ENCODE assay signal across 9 mouse cellular contexts in genomic region chr15:79878725-79879136, GRCm38 (mm10). TPM values are rescaled to one million over a fixed set of nuclear protein-coding genes. Genes with fewer than 3 reads are reported as not detected.
A peak's percentile ranks its signal among the peaks of the same experiment; 100 is the strongest.
DNase-seq lines count a peak whose midpoint lies in the region; ATAC-seq and TF ChIP-seq lines count a peak whose summit lies in the region.
"Had no signal": no experiment of that assay in that cellular context is flagged by ENCODE, and none has a peak within 500 bp of the region (broad histone marks: within the 10 kb centered on the region; RNA-seq: fewer than 3 reads in every experiment).

No protein-coding gene starts in this region.

- H3K27ac ChIP-seq in liver, embryonic 12.5 days = no peak overlapping the region
- H3K27ac ChIP-seq in embryonic facial prominence, embryonic 14.5 days (replicated peaks; ENCODE audit: low read depth, low read length) = peak overlapping the region; percentile 90
- H3K27ac ChIP-seq in intestine, postnatal 0 days (ENCODE audit: low read depth, low read length) = no peak overlapping the region
- H3K27ac ChIP-seq in olfactory bulb, adult 2 months (ENCODE audit: insufficient read depth, low read depth, low read length) = 0 out of 2 replicates have a peak overlapping the region, but pooled peaks have one; percentile 36

- no peak overlapping the region for H3K4me2 ChIP-seq in liver, embryonic 12.5 days
- peak overlapping the region; percentile 35; the same call in 1 of the 2 replicates for H3K4me2 ChIP-seq in embryonic facial prominence, embryonic 14.5 days (ENCODE audit: low read depth, low read length)
- H3K4me2 ChIP-seq in intestine, postnatal 0 days (replicated peaks; ENCODE audit: low read depth) = peak overlapping the region; percentile 28; the same call in 1 of the 2 replicates

- no peak overlapping the region for H3K9ac ChIP-seq in liver, embryonic 12.5 days
- H3K9ac ChIP-seq in embryonic facial prominence, embryonic 14.5 days (ENCODE audit: low read depth, low read length) = peak overlapping the region; percentile 37; the same call in 1 of the 2 replicates
- no peak overlapping the region for H3K9ac ChIP-seq in intestine, postnatal 0 days (ENCODE audit: low read depth, low read length)

- H3K36me3 ChIP-seq in liver, embryonic 12.5 days = no peaks in the 10 kb centered on the region
- H3K36me3 ChIP-seq in embryonic facial prominence, embryonic 14.5 days (ENCODE audit: control insufficient read depth, insufficient read depth, low read length) = no peaks in the 10 kb centered on the region
- no peaks in the 10 kb centered on the region for H3K36me3 ChIP-seq in intestine, postnatal 0 days (ENCODE audit: control insufficient read depth, insufficient read depth)

- no peak overlapping the region for H3K4me3 ChIP-seq in liver, embryonic 12.5 days
- H3K4me3 ChIP-seq in embryonic facial prominence, embryonic 14.5 days (ENCODE audit: low read depth, low read length) = no peak overlapping the region
- H3K4me3 ChIP-seq in intestine, postnatal 0 days (ENCODE audit: low read depth, low read length) = no peak overlapping the region
- H3K4me3 ChIP-seq in olfactory bulb, adult 2 months (ENCODE audit: insufficient read depth, low read depth, low read length) = no peak overlapping the region

- no peak for TF ChIP-seq POLR2A in olfactory bulb, adult 2 months (IDR thresholded peaks at IDR 0.05; ENCODE audit: insufficient read depth, low read depth, low read length)

- no peak for ATAC-seq in liver, embryonic 12.5 days
- peak; percentile 3; the same call in 1 of the 2 replicates for ATAC-seq in embryonic facial prominence, embryonic 14.5 days (ENCODE audit: low read depth)
- no peak for ATAC-seq in intestine, postnatal 0 days
- ATAC-seq in megakaryocyte-erythroid progenitor cell, adult 5-6 weeks (replicated peaks; ENCODE audit: low FRiP score, low TSS enrichment, poor library complexity, severe bottlenecking) = no peak

- H3K27me3 ChIP-seq in liver, embryonic 12.5 days (replicated peaks) = peaks cover 28% of the 10 kb centered on the region
- H3K27me3 ChIP-seq in embryonic facial prominence, embryonic 14.5 days (replicated peaks; ENCODE audit: control insufficient read depth, insufficient read depth, low read length) = no peaks in the 10 kb centered on the region
- peaks cover 4% of the 10 kb centered on the region; the same call in 1 of the 2 replicates for H3K27me3 ChIP-seq in intestine, postnatal 0 days (replicated peaks; ENCODE audit: control insufficient read depth, insufficient read depth, low read length)

- WGBS in liver, embryonic 12.5 days (ENCODE audit: insufficient replicate concordance) = 60% methylated on average over 6 of the region's 6 CpGs
- WGBS in embryonic facial prominence, embryonic 14.5 days = 58% methylated on average over 6 of the region's 6 CpGs
- 66% methylated on average over 6 of the region's 6 CpGs for WGBS in intestine, postnatal 0 days
- WGBS in olfactory bulb, adult 2 months = 63% methylated on average over 6 of the region's 6 CpGs

- H3K9me3 ChIP-seq in liver, embryonic 12.5 days (replicated peaks) = no peaks in the 10 kb centered on the region
- no peaks in the 10 kb centered on the region for H3K9me3 ChIP-seq in embryonic facial prominence, embryonic 14.5 days (ENCODE audit: control insufficient read depth, low read length)
- no peaks in the 10 kb centered on the region for H3K9me3 ChIP-seq in intestine, postnatal 0 days (ENCODE audit: control insufficient read depth)

- no peak for TF ChIP-seq CTCF in intestine, postnatal 0 days (IDR thresholded peaks at IDR 0.05; ENCODE audit: low read depth)
- TF ChIP-seq CTCF in olfactory bulb, adult 2 months (IDR thresholded peaks at IDR 0.05; ENCODE audit: insufficient read depth, low read depth, low read length) = no peak

- H3K4me1 ChIP-seq in liver, embryonic 12.5 days = peaks cover 8% of the 10 kb centered on the region
- peaks cover 13% of the 10 kb centered on the region for H3K4me1 ChIP-seq in embryonic facial prominence, embryonic 14.5 days (ENCODE audit: control insufficient read depth, insufficient read depth, low read length)
- H3K4me1 ChIP-seq in intestine, postnatal 0 days (replicated peaks; ENCODE audit: control insufficient read depth, insufficient read depth, low read length) = no peaks in the 10 kb centered on the region
- H3K4me1 ChIP-seq in olfactory bulb, adult 2 months (ENCODE audit: control insufficient read depth, insufficient read depth, low read length) = peaks cover 15% of the 10 kb centered on the region

- DNase-seq in liver = peak; percentile 20
- peak; percentile 75 for DNase-seq in embryonic facial prominence, embryonic 14.5 days (ENCODE audit: low spot score)
- no peak for DNase-seq in layer of hippocampus, postnatal 14 days (ENCODE audit: low spot score in 2 of 2)
- no peak for DNase-seq in urinary bladder, postnatal 36 days (ENCODE audit: low spot score in 2 of 2)

RNA-seq across cellular contexts. Expression of gene Apobec3, which starts 12.7 kb away (rescaled TPM):
- polyA plus RNA-seq in liver, embryonic 12.5 days (2016; fragmentation: Nextera tagmentation; extraction: Ambion mirVana) = 54.7 and 57.4 TPM in 2 replicates
- 16.1 and 17.3 TPM in 2 replicates for polyA plus RNA-seq in embryonic facial prominence, embryonic 14.5 days (2014; fragmentation: Nextera tagmentation; extraction: Ambion mirVana)
- polyA plus RNA-seq in intestine, postnatal 0 days (2015; fragmentation: Nextera tagmentation; extraction: Ambion mirVana) = 5.1 and 6.4 TPM in 2 replicates
- 702 TPM in 1 of 2 replicates, not detected in the other for polyA plus RNA-seq in olfactory bulb, adult 2 months (2012; ENCODE audit: insufficient read depth, insufficient read length, low replicate concordance, missing spikeins)
- 1 to 10 TPM; 6.1 to 6.4 TPM for total RNA-seq in layer of hippocampus, postnatal 14 days (2021)
- total RNA-seq in megakaryocyte-erythroid progenitor cell, adult 5-6 weeks (2014; fragmentation: Nextera tagmentation) = 243 and 293 TPM in 2 replicates
- 135 and 175 TPM in 2 replicates for total RNA-seq in megakaryocyte-erythroid progenitor cell, adult 5-6 weeks (2017)

RNA-seq across cellular contexts. Expression of gene Cbx6, which starts 44.2 kb away (rescaled TPM):
- polyA plus RNA-seq in liver, embryonic 12.5 days (2016; fragmentation: Nextera tagmentation; extraction: Ambion mirVana) = 11.2 and 11.7 TPM in 2 replicates
- 50.2 and 54.4 TPM in 2 replicates for polyA plus RNA-seq in embryonic facial prominence, embryonic 14.5 days (2014; fragmentation: Nextera tagmentation; extraction: Ambion mirVana)
- 13.8 and 15.7 TPM in 2 replicates for polyA plus RNA-seq in intestine, postnatal 0 days (2015; fragmentation: Nextera tagmentation; extraction: Ambion mirVana)
- not detected in 2 replicates for polyA plus RNA-seq in olfactory bulb, adult 2 months (2012; ENCODE audit: insufficient read depth, insufficient read length, low replicate concordance, missing spikeins)
- 100 to 1,000 TPM; 389 to 413 TPM for total RNA-seq in layer of hippocampus, postnatal 14 days (2021)
- total RNA-seq in megakaryocyte-erythroid progenitor cell, adult 5-6 weeks (2014; fragmentation: Nextera tagmentation) = 25.1 and 25.6 TPM in 2 replicates
- 14.4 and 36.7 TPM in 2 replicates for total RNA-seq in megakaryocyte-erythroid progenitor cell, adult 5-6 weeks (2017)

RNA-seq across cellular contexts. Expression of gene Npcd, which starts 44.7 kb away (rescaled TPM):
- not detected in 2 replicates for polyA plus RNA-seq in liver, embryonic 12.5 days (2016; fragmentation: Nextera tagmentation; extraction: Ambion mirVana)
- polyA plus RNA-seq in embryonic facial prominence, embryonic 14.5 days (2014; fragmentation: Nextera tagmentation; extraction: Ambion mirVana) = 0.80 TPM in 1 of 2 replicates, not detected in the other
- 0.61 TPM in 1 of 2 replicates, not detected in the other for polyA plus RNA-seq in intestine, postnatal 0 days (2015; fragmentation: Nextera tagmentation; extraction: Ambion mirVana)
- polyA plus RNA-seq in olfactory bulb, adult 2 months (2012; ENCODE audit: insufficient read depth, insufficient read length, low replicate concordance, missing spikeins) = not detected in 2 replicates
- 10 to 100 TPM; 21.9 to 36.2 TPM for total RNA-seq in layer of hippocampus, postnatal 14 days (2021)
- not detected in 2 replicates for total RNA-seq in megakaryocyte-erythroid progenitor cell, adult 5-6 weeks (2014; fragmentation: Nextera tagmentation)
- not detected in 2 replicates for total RNA-seq in megakaryocyte-erythroid progenitor cell, adult 5-6 weeks (2017)
- total RNA-seq: hematopoietic stem cell, adult 5-6 weeks had no signal

Comparison
In these comparisons a context has a peak if more than half of its experiments do, and no peak if none do; other contexts are left out.
1. DNase-seq: peak in liver (single experiment) and embryonic facial prominence, embryonic 14.5 days (single experiment); none in layer of hippocampus, postnatal 14 days (0 of 2) and urinary bladder, postnatal 36 days (0 of 2).
2. H3K27ac ChIP-seq: peak in embryonic facial prominence, embryonic 14.5 days (single experiment) and olfactory bulb, adult 2 months (single experiment); none in liver, embryonic 12.5 days (single experiment) and intestine, postnatal 0 days (single experiment).